Mouse (Mus musculus): ENCODE results near the gene Syce1. TPM values are rescaled to one million over a fixed set of nuclear protein-coding genes. Genes with fewer than 3 reads are reported as not detected.
A peak's percentile ranks its signal among the peaks of the same experiment; 100 is the strongest.

Gene Syce1
- polyA plus RNA-seq, 1 experiment: not detected

DNA sequence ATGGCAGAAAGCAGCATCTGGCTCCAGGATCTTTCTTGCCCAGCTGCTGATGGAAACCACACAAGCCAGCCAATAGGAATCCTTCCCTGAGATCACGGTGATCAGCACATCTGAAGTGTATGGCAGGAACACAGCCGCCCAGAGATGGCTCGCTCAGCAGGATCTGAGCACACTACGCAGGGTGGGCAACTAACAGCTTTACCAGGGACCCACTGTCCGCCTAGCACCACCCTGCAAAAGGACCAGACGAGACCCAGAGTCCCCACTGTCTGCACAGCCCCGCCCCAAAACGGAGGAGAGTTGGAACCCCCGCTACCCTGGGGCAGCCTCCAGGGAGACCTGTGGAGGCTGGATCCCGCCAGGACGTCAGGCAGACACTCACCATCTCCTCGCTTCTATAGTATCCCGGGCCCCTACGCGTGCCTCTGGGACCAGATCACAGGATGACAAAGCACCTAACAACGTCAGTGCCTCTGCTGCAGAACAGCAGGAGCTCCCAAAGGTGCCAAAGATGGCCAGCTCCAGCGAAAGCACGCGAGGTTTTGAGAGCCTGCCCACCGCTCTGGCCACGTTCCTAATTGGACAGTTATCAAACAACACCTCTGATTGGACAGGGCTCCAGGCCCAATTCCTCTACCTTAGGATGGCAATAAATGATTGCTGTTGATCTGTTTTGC, 34.1 kb upstream of the Syce1 start, which contains the start of gene Zfp941:
Gene Zfp941 (minus strand): TSS at position 526 of the 677 bp plus-strand sequence.
- Histone ChIP-seq H3K4me3 (no peak within 1 kb of the TSS), H3K36me3 (ENCODE audit: control insufficient read depth, insufficient read depth) (no peaks in the 10 kb centered on the region), H3K79me2 (ENCODE audit: control insufficient read depth, insufficient read depth) (no peaks in the 10 kb centered on the region), H3ac (ENCODE audit: control insufficient read depth, insufficient read length) (no peak within 1 kb of the TSS), H3K27me3 (ENCODE audit: control insufficient read depth, insufficient read depth, insufficient read length) (no peaks in the 10 kb centered on the region), H3K4me2 (ENCODE audit: low read depth) (peak within 1 kb of the TSS; percentile 34)
- no peak for TF ChIP-seq MYOD1 (IDR thresholded peaks at IDR 0.05; ENCODE audit: control insufficient read depth in 1 of 3, insufficient read length in 2 of 3, low read depth in 2 of 3)
- TF ChIP-seq CEBPB (IDR thresholded peaks at IDR 0.05; ENCODE audit: insufficient read depth, poor library complexity, severe bottlenecking): no peak
- no peak for TF ChIP-seq TCF3 (IDR thresholded peaks at IDR 0.05; ENCODE audit: insufficient read length, low read depth)
- no peak for TF ChIP-seq POLR2AphosphoS2 (IDR thresholded peaks at IDR 0.05; ENCODE audit: insufficient read length, low read depth)
- no peak for TF ChIP-seq SRF (IDR thresholded peaks at IDR 0.05; ENCODE audit: control insufficient read depth, insufficient read length, low read depth)
- TF ChIP-seq MYOG (IDR thresholded peaks at IDR 0.05; ENCODE audit: control insufficient read depth in 1 of 3, insufficient read depth in 1 of 3, insufficient read length in 2 of 3, low read depth in 2 of 3): no peak
- no peak for TF ChIP-seq POLR2A (IDR thresholded peaks at IDR 0.05; ENCODE audit: insufficient read length, low read depth)
- TF ChIP-seq TCF12 (IDR thresholded peaks at IDR 0.05; ENCODE audit: insufficient read depth, poor library complexity, severe bottlenecking): no peak
- TF ChIP-seq REST (IDR thresholded peaks at IDR 0.05; ENCODE audit: insufficient read depth, insufficient read length): no peak
- TF ChIP-seq MAX (IDR thresholded peaks at IDR 0.05; ENCODE audit: low read depth): no peak
- TF ChIP-seq E2F4 (IDR thresholded peaks at IDR 0.05; ENCODE audit: insufficient read depth): no peak
- no peak for TF ChIP-seq USF1 (IDR thresholded peaks at IDR 0.05; ENCODE audit: low read depth)

DNA sequence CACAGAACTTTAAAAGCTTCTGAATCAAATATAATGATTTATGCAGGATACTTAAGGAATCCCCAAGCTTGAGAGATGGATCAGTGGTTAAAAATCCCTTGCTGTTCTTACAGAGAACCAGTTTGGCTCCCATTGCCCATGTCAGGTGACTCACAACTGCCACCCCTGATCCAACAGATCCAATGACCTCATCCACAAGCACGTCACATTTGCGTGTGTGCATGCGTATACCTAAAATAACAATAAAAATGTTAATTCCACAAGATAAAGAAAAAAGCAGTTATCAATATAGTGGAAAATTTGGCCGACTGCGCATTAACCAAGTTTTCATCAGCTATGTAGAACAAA, 33.6 kb upstream of the Syce1 start:
- Histone ChIP-seq H3K4me2 (ENCODE audit: low read depth) (peak overlapping the region; percentile 34), H3ac (ENCODE audit: control insufficient read depth, insufficient read length) (no peak overlapping the region), H3K36me3 (ENCODE audit: control insufficient read depth, insufficient read depth) (no peaks in the 10 kb centered on the region), H3K4me3 (no peak overlapping the region), H3K79me2 (ENCODE audit: control insufficient read depth, insufficient read depth) (no peaks in the 10 kb centered on the region), H3K27me3 (ENCODE audit: control insufficient read depth, insufficient read depth, insufficient read length) (no peaks in the 10 kb centered on the region)
- no peak for TF ChIP-seq CEBPB (IDR thresholded peaks at IDR 0.05; ENCODE audit: insufficient read depth, poor library complexity, severe bottlenecking)
- no peak for TF ChIP-seq REST (IDR thresholded peaks at IDR 0.05; ENCODE audit: insufficient read depth, insufficient read length)
- TF ChIP-seq MYOD1 (IDR thresholded peaks at IDR 0.05; ENCODE audit: control insufficient read depth in 1 of 3, insufficient read length in 2 of 3, low read depth in 2 of 3): no peak
- TF ChIP-seq TCF3 (IDR thresholded peaks at IDR 0.05; ENCODE audit: insufficient read length, low read depth): no peak
- no peak for TF ChIP-seq SRF (IDR thresholded peaks at IDR 0.05; ENCODE audit: control insufficient read depth, insufficient read length, low read depth)
- TF ChIP-seq MAX (IDR thresholded peaks at IDR 0.05; ENCODE audit: low read depth): no peak
- no peak for TF ChIP-seq TCF12 (IDR thresholded peaks at IDR 0.05; ENCODE audit: insufficient read depth, poor library complexity, severe bottlenecking)
- TF ChIP-seq USF1 (IDR thresholded peaks at IDR 0.05; ENCODE audit: low read depth): no peak
- TF ChIP-seq POLR2AphosphoS2 (IDR thresholded peaks at IDR 0.05; ENCODE audit: insufficient read length, low read depth): no peak
- TF ChIP-seq MYOG (IDR thresholded peaks at IDR 0.05; ENCODE audit: control insufficient read depth in 1 of 3, insufficient read depth in 1 of 3, insufficient read length in 2 of 3, low read depth in 2 of 3): no peak
- no peak for TF ChIP-seq POLR2A (IDR thresholded peaks at IDR 0.05; ENCODE audit: insufficient read length, low read depth)
- no peak for TF ChIP-seq E2F4 (IDR thresholded peaks at IDR 0.05; ENCODE audit: insufficient read depth)

DNA sequence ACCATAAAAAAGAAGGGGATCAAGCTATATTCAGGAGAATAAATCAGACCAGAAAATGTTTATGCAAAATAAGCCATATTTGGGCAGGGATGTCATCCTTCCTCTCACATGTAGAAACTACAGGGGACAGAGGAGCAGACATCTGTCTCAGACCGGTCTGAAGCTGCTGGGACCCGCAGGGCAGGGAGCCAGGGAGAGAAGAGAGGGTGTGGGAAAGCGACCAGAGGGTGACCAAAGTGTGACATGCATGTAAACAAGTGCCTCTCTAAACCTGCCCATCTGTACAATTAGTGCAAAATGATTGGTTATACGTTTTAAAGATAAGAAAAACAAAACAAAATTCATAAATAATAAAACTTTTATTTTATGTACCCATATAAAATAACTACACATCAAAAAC, 32.5 kb upstream of the Syce1 start:
- Histone ChIP-seq H3K4me3 (no peak overlapping the region), H3K4me2 (ENCODE audit: low read depth) (no peak overlapping the region), H3K36me3 (ENCODE audit: control insufficient read depth, insufficient read depth) (no peaks in the 10 kb centered on the region), H3K27me3 (ENCODE audit: control insufficient read depth, insufficient read depth, insufficient read length) (no peaks in the 10 kb centered on the region), H3K79me2 (ENCODE audit: control insufficient read depth, insufficient read depth) (no peaks in the 10 kb centered on the region), H3ac (ENCODE audit: control insufficient read depth, insufficient read length) (no peak overlapping the region)
- TF ChIP-seq SRF (IDR thresholded peaks at IDR 0.05; ENCODE audit: control insufficient read depth, insufficient read length, low read depth) (no peak), CEBPB (IDR thresholded peaks at IDR 0.05; ENCODE audit: insufficient read depth, poor library complexity, severe bottlenecking) (no peak), E2F4 (IDR thresholded peaks at IDR 0.05; ENCODE audit: insufficient read depth) (no peak), TCF12 (IDR thresholded peaks at IDR 0.05; ENCODE audit: insufficient read depth, poor library complexity, severe bottlenecking) (no peak), REST (IDR thresholded peaks at IDR 0.05; ENCODE audit: insufficient read depth, insufficient read length) (no peak), USF1 (IDR thresholded peaks at IDR 0.05; ENCODE audit: low read depth) (no peak), POLR2AphosphoS2 (IDR thresholded peaks at IDR 0.05; ENCODE audit: insufficient read length, low read depth) (no peak), MYOG (IDR thresholded peaks at IDR 0.05; ENCODE audit: control insufficient read depth in 1 of 3, insufficient read depth in 1 of 3, insufficient read length in 2 of 3, low read depth in 2 of 3) (no peak), MAX (IDR thresholded peaks at IDR 0.05; ENCODE audit: low read depth) (no peak), MYOD1 (IDR thresholded peaks at IDR 0.05; ENCODE audit: control insufficient read depth in 1 of 3, insufficient read length in 2 of 3, low read depth in 2 of 3) (no peak), TCF3 (IDR thresholded peaks at IDR 0.05; ENCODE audit: insufficient read length, low read depth) (no peak), POLR2A (IDR thresholded peaks at IDR 0.05; ENCODE audit: insufficient read length, low read depth) (no peak)

DNA sequence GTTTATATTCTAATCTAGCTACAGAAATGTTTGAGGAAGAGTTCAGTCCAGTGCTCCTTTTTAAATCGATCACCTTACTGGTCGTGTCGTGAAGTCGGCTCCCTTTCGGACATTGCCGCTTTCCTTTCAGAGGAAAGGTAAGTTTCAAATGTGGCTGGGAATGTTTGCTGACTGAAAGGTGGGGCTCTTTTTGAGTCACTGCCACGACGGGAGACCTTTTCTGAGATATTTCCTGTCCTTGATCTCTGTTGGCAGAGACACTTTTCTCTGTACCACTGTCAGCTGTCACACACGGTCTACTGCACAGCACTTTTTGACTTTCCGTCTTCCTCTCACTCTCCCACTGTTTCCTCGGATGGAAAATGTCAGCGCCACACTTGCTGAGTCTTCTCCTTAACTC, 25.2 kb upstream of the Syce1 start:
- H3ac ChIP-seq (ENCODE audit: control insufficient read depth, insufficient read length): no peak overlapping the region
- no peak overlapping the region for H3K4me3 ChIP-seq
- no peaks in the 10 kb centered on the region for H3K79me2 ChIP-seq (ENCODE audit: control insufficient read depth, insufficient read depth)
- H3K27me3 ChIP-seq (ENCODE audit: control insufficient read depth, insufficient read depth, insufficient read length): no peaks in the 10 kb centered on the region
- TF ChIP-seq TCF3 (IDR thresholded peaks at IDR 0.05; ENCODE audit: insufficient read length, low read depth) (no peak), MAX (IDR thresholded peaks at IDR 0.05; ENCODE audit: low read depth) (no peak), MYOG (IDR thresholded peaks at IDR 0.05; ENCODE audit: control insufficient read depth in 1 of 3, insufficient read depth in 1 of 3, insufficient read length in 2 of 3, low read depth in 2 of 3) (no peak), USF1 (IDR thresholded peaks at IDR 0.05; ENCODE audit: low read depth) (no peak), POLR2A (IDR thresholded peaks at IDR 0.05; ENCODE audit: insufficient read length, low read depth) (no peak)
- H3K4me2 ChIP-seq (ENCODE audit: low read depth): no peak overlapping the region
- H3K36me3 ChIP-seq (ENCODE audit: control insufficient read depth, insufficient read depth): no peaks in the 10 kb centered on the region

Data from myocyte (in vitro differentiated cells).